Mouse (Mus musculus) brain, embryonic 14.5 days (tissue): ENCODE data around the gene Ifi27l2b.

ENCODE experiments used
- CTCF ChIP-seq: fragments of 200-500 bp; IDR thresholded peaks from 2 replicates; pipeline ENCODE4 v1.5.1; 2012; ENCODE audit warnings: inconsistent platforms, mild to moderate bottlenecking, moderate library complexity, borderline replicate concordance; ENCODE audit not compliant: insufficient read depth, insufficient read length; ENCODE audit errors: extremely low read depth
- POLR2A ChIP-seq: fragments of 200-500 bp; IDR thresholded peaks from 2 replicates; pipeline ENCODE4 v1.6.1; 2012; ENCODE audit warnings: mild to moderate bottlenecking, inconsistent platforms, borderline replicate concordance; ENCODE audit not compliant: poor library complexity, insufficient read depth, insufficient read length, severe bottlenecking; ENCODE audit errors: extremely low read depth

GRCm38 (mm10) chr12:103433986-103434731, 22.9 kb downstream of the Ifi27l2b start, which contains the start of gene Ifi27:
- TF ChIP-seq CTCF (no peak), POLR2A (no peak)
